Mouse (Mus musculus): ENCODE results near the gene Padi6. TPM values are rescaled to one million over a fixed set of nuclear protein-coding genes. Genes with fewer than 3 reads are reported as not detected.

Padi6 gene
- polyA plus RNA-seq, 2 experiments from 2014 or later: not detected

GRCm38 (mm10) chr4:140747978-140748377 is 5.5 kb upstream of the Padi6 start:
- ATAC-seq: no peak

- no peak for ATAC-seq
These were observed 2.2 kb upstream of the Padi6 start for GRCm38 (mm10) chr4:140744654-140745053.

GRCm38 (mm10) chr4:140743086-140743485 is 643 bp upstream of the Padi6 start:
- no peak for ATAC-seq

DNA sequence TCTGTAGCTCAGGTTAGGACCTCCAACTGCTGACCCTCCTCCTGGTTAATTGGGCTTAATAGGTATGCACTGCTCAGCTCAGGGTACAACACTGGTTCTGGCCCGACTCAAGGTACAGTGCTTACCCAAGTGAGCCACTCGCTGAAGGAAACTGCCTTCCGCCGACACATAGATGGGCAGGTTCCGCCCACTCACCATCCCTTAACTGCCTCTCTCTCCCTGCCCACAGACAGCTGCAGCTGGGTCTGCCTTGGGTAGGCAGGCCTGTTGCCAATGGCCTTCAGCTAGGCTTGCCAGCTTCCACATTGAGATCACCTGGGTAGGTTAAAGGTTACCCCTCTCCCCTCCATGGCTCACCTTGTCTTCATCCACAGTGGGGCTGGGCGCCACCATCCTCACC is 1.0 kb downstream of the Padi6 start:
- no peak for ATAC-seq

DNA sequence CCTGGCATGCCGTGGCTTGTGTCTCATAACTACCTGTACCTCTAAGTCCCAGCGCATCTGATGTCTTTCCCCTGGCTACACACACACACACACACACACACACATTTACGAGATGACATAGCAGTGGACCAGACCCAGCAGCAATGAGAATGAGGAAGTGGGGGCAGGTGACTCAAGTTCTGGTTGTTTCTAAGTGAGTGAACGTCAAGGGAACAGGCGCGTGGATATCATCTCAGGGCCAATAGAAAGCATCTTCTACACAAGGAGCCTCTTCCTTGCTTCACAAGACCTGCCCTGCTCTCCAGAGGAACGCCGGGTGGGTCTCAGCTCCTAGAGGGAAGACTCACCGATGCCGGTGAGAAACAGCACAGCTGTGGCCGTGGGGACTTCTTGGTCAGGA is 1.8 kb downstream of the Padi6 start:
- ATAC-seq: no peak

- no peak for ATAC-seq
These were observed 9.6 kb downstream of the Padi6 start for GRCm38 (mm10) chr4:140732871-140733270.

DNA sequence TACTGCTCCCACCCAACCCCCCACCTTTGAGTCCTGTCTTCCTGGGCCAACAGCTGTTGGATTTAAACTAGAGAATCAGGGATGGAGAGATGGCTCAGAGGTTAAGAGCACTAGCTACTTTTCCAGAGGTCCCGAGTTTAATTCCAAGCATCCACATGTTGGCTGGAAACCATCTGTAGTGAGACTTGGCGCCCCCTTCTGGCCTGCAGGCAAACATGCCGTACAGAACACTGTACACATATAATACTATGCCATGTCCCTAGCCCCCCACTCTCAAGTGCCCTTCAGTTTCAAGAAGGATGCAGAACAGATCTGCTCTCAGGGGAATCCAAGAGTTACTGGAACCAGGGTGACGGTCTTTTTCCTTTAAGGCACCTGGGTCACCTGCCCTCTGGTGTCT is 10.8 kb downstream of the Padi6 start:
- ATAC-seq: no peak

- no peak for ATAC-seq
These were observed 15.5 kb downstream of the Padi6 start for GRCm38 (mm10) chr4:140726907-140727306.

DNA sequence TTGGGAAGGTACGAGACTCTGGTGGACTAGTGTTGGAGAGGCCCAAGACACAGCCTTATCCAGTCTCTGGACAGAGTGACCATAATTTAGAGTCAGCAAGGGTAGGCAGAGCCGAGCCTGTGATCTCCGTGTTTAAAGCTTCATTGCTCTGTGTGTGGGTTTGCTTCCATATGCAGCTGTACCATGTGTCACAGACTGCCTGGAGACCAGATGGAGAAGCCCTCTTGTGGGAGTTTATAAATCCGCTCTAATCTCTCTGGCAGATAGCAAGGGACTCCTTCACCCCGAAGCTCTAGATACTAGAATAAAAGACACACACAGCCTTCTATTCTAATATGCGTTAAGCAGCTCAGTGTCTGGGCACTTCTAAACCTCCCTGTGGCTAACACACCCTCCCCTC is 17.7 kb downstream of the Padi6 start:
- no peak for ATAC-seq

DNA sequence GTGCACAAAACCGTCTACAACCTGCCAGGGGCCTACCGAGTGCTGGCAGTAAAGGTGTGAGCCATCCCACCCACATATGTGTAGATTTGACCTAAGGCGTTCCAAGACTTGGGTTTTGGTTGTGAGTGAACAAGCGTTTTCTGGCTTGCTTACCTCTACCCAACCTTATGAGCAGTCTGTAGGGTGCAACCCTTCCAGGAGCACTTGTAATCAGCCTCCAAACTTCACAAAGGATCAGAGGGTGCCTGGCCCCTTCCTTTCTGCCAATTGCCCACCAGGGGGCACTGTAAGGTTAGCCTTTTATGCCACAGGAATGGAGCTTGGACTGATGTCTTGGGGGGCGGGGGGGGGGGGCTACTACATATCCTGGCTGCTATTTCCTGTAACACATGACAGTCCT is 18.6 kb downstream of the Padi6 start:
- no peak for ATAC-seq

DNA sequence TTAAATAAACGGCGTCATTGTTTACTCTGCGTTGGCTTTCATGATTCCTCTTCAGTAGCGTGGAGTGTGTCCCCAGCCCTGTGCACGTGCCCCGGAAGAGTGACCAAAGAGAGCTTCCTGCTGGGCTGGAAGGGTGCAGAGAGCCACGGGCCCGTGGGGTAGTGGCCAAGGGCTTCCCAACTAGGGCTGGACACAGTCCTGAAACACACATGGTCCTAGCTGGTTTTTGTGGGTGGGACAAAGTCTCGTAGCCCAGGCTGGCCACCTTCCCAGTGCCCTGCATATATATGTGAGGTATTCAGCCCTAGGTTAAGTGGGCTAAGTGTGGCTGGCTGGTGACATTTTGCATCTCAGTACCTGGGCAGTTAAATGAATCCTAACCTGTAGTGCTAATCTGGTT is 19.3 kb downstream of the Padi6 start:
- ATAC-seq: no peak

DNA sequence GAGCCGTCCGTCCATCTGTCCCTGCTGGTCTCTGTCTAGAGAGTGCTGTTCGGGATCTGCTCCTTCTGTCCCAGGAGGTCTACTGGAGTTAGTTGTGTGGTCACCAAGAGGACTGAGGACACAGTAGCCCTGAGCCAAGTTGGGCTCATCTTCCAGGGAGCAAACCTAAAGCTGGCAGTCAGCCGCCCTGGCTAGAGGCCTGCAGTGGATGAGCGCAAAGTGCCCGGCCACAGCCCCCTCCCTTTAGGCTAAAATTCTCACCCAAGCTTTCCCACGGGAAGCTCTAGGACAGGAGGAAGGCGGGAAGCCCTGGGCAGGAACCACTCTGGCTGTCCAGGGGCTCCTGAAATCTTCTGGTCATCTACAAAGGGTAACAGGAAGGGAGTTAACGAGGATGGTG is 19.7 kb downstream of the Padi6 start:
- ATAC-seq: no peak

GRCm38 (mm10) chr4:140721968-140722490 is 20.4 kb downstream of the Padi6 start:
- no peak for ATAC-seq

DNA sequence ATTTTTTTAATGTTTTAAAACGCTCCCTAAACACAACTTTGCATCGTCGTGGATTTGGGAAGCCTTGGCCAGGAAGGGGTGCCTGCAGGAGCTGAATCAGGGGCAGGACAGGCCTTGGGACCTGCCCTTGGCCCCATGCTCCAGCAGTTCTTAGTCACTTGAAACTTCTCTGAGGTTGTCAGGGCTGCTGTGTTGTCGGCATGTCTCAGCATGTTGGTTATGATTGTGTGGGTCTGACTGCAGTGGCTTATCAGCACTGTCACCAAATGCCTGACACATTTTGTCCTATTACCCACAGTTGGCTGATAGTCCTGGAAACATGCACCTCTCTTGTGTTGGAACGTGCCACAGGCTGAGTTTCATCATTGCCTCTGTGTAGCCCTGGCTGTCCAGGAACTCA is 22.4 kb downstream of the Padi6 start:
- no peak for ATAC-seq

DNA sequence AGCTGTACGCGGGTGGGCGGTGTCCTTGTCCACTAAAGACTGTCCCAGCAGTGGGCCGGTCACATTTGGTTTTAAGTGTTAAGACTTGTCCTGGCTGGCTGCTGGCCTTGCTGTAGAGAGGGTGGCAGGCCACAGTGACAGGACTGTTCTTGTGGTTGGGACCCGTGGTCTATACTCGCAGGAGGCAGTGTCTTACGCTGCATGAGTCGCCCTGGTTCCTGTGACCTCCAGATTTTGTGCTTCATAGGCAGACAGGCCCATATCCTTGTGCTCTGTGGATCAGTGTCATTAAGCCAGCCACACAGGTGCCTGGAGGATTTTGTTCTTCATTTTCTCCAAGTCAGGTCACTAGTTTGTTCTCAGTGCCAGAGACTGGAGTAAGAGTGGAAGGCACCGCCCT is 24.0 kb downstream of the Padi6 start:
- no peak for ATAC-seq

DNA sequence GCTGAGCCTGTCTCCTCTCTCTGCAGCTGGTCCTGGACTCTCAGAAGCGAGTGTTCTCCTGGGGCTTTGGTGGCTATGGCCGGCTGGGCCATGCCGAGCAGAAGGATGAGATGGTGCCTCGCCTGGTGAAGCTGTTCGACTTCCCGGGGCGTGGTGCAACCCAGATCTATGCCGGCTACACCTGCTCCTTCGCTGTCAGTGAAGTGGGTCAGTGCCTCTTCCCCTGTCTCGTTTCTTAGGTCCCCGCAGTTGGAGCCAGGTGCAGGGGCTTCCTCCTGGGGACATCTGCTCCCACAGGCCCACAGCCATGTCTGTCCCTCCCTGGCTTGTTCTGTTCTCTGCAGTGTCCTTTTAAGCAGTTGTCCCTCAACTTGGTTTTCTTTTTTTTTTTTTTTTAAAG is 25.4 kb downstream of the Padi6 start:
- ATAC-seq: no peak

- ATAC-seq: no peak
These were observed 27.9 kb downstream of the Padi6 start for GRCm38 (mm10) chr4:140714586-140714985.

DNA sequence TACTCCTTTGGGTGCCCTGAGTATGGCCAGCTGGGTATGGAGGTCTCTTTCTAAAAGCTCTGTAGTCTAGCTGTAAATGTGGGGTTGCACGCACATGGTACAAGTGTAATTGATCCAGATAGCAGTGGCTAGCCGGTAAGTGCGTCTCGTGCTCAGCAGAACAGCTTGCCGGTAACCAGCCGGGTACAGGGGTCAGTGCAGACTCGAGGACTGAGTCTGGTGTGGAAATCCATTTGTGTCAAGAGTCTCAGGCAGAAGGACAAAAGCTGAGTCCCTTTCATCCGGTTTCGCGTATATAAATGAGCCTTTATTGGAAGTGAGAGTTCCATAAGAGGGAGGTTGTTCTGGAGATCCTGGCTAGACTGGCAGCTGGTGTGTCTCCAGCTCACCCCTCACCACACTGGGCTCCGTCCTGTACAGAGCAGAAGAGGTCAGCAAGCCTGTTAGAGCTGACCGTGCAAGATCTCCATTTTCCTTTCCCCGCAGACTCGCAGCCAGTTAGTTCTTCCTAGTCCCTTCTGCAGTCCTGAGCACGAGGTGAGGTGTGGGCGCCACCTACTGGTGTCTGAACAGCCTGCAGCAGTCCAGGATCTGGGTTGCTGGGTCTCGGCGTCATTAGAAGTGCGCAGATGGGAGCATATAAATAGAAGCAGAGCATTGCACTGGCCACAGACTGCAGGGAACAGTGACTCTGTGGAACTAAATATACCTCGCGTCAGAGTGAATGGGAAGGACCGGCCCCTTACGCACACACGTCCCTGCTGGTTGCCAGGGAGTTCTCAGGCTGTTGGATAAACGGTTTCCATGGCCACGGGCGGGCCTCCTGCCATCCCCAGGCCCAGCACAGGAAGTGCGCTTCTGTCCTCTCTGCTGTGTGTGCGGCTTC is 28.7 kb downstream of the Padi6 start:
- peak; percentile 73 for ATAC-seq

DNA sequence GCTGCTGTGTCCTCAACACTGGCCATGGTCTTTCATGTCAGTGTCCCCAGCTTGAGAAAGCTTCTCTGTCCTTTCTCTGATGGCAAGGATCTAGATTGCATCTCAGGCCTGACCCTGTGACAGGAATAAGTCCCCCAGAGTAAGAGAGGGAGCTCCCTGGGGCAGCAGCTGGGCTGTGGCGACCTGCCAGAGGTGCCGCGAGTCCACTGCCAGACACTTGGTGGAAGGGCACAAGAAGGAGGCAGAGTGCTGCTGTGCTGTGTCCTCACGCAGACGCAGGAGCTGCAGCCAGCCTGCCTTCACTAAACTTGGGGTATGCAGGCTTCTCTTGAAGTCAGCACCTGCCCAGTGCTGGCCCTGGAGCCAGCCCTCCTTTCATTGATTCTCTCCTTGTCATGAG is 31.1 kb downstream of the Padi6 start:
- no peak for ATAC-seq

DNA sequence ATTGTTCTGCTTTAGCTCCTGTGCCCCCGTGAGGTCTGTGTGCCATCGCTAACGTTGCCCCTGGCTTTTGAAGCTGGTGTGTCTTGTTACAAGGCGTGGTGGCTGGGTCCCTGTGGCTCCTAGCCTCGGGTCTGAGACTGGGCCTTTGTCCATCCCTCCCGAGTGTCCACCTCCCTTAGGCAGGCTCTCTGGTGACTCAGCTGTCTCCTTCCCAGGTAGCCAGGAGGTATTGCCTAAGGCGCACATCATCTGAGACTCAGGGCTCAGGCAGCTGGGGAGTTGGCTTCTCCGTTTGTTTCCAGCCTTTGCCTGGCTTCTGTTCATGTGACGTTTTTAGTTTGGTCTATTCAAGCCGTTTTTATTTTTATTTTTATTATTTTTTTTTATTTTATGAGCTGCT is 31.7 kb downstream of the Padi6 start:
- no peak for ATAC-seq

DNA sequence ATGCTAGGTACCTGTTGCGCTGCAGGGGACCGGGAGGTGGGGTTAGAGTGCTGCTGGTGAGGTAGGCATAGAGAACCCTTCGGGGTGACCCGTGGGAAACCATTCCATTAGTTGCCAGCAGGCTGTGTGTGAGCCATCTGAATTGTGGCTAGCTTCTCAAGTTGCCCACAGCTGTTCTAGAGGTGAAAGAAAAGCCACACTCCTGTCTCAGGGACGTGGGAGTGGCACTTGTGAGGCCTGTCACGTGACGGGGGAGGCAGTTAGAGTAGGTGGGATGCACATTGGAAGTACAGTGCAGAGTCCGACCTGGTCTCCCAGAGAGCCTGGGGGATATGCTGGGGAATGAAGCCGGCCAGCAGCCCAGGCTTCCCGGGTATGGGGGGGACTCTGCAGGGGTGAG is 32.8 kb downstream of the Padi6 start:
- no peak for ATAC-seq

GRCm38 (mm10) chr4:140709111-140709510 is 33.3 kb downstream of the Padi6 start:
- ATAC-seq: no peak

DNA sequence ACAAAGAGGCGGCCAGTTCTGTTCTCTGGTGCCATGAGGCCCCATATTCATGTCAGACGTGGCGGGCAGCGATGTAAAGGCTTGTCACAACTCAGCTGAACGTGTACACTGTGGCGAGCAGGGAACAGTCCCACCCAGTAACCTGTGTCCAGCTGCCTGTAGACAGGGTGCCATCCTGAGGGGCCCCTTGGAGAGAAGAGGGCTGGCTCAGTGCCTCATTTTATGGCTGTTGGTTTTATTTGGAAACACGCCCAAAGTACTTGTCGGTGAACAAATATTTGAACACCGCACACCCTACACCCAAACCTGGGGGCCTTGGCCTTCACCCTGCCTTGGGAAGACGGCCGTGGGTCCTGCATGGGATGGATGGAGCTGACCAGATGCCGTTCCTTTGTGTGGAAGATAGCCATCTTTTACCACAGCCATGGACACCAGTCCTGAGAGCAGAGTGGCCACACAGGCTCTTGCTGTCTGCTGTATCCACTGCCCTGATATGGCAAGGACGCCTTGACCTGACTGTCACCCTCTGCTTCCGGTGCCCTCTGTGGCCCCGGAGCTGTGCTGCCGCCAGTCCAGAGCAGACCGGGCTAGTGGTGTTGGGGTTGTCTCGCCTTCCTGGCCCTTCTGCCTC is 34.0 kb downstream of the Padi6 start:
- no peak for ATAC-seq

DNA sequence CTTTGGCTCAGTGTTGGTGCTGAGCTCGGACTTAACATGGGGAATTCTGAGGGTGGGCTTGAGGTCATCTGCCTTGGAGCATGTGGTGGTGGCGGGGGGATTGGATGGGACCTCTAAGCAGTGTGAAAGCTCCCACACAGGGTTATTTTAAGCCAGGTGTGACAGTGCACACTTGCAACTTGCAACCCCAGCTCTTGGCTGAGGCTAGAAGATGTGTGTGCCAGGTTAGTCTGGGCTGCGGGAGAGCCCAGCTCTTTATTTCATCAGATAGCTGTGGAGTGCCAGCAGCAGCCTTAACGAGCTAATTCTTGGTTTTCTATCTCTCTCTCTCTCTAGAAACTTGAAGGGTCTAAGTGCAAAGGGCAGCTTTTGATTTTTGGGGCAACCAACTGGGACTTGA is 34.8 kb downstream of the Padi6 start:
- ATAC-seq: no peak
